Mouse (Mus musculus) midbrain, embryonic 16.5 days (tissue): ENCODE results near the gene Cpa2. TPM values are rescaled to one million over a fixed set of nuclear protein-coding genes. Genes with fewer than 3 reads are reported as not detected.

ENCODE experiments used
- ATAC-seq: fragments of 200-750 bp; cut with Nextera tagmentation; 2 replicates; pipeline ENCODE4 v1.8.0; 2017; ENCODE audit warnings: moderate TSS enrichment
- H3K27ac ChIP-seq: fragments of 300-500 bp; sonication (generic); 2 replicates; pipeline ENCODE4 v1.5.1; 2014; ENCODE audit warnings: mild to moderate bottlenecking, low read length, mixed read lengths
- H3K27me3 ChIP-seq: fragments of 300-500 bp; sonication (generic); 2 replicates; pipeline ENCODE4 v1.6.1; 2014; ENCODE audit warnings: low read depth, low read length, mixed read lengths; ENCODE audit not compliant: control insufficient read depth, insufficient read depth
- H3K36me3 ChIP-seq: fragments of 300-500 bp; sonication (generic); 2 replicates; pipeline ENCODE4 v1.6.1; 2014; ENCODE audit warnings: mild to moderate bottlenecking, low read length, moderate library complexity, mixed read lengths; ENCODE audit not compliant: control insufficient read depth, insufficient read depth
- H3K4me1 ChIP-seq: fragments of 300-500 bp; sonication (generic); 2 replicates; pipeline ENCODE4 v1.6.1; 2014; ENCODE audit warnings: mild to moderate bottlenecking, low read length, mixed read lengths; ENCODE audit not compliant: control insufficient read depth, insufficient read depth
- H3K4me2 ChIP-seq: fragments of 300-500 bp; sonication (generic); 2 replicates; pipeline ENCODE4 v1.6.1; 2014; ENCODE audit warnings: mild to moderate bottlenecking, low read length, mixed read lengths
- H3K4me3 ChIP-seq: fragments of 300-500 bp; sonication (generic); 2 replicates; pipeline ENCODE4 v1.5.1; 2014; ENCODE audit warnings: low read depth, mild to moderate bottlenecking, low read length, moderate library complexity, mixed read lengths
- H3K9ac ChIP-seq: fragments of 300-500 bp; sonication (generic); 2 replicates; pipeline ENCODE4 v1.6.1; 2014; ENCODE audit warnings: low read depth, low read length, mixed read lengths
- H3K9me3 ChIP-seq: fragments of 300-500 bp; sonication (generic); replicated peaks from 2 replicates; pipeline ENCODE4 v1.6.1; 2014; ENCODE audit warnings: mild to moderate bottlenecking, low read length, mixed read lengths; ENCODE audit not compliant: control insufficient read depth, poor library complexity, severe bottlenecking
- WGBS: fragments of 180-500 bp; shearing (Covaris S2); extraction: QIAGEN DNeasy Blood & Tissue Kit; methylation state at CpG from one replicate; pipeline ENCODE4 v1.1.7; 2014; 5-methylcytosine and 5-hydroxymethylcytosine counted together
- polyA plus RNA-seq: library from polyadenylated mRNA; unstranded; fragments of >200 nt; fragmentation: Nextera tagmentation; extraction: Ambion mirVana; gene quantifications from 2 replicates; pipeline ENCODE4 v1.2.1, GENCODE M21; 2015

Gene Cpa2
- polyA plus RNA-seq, 1 experiment from 2014 or later = 9.0 TPM

DNA sequence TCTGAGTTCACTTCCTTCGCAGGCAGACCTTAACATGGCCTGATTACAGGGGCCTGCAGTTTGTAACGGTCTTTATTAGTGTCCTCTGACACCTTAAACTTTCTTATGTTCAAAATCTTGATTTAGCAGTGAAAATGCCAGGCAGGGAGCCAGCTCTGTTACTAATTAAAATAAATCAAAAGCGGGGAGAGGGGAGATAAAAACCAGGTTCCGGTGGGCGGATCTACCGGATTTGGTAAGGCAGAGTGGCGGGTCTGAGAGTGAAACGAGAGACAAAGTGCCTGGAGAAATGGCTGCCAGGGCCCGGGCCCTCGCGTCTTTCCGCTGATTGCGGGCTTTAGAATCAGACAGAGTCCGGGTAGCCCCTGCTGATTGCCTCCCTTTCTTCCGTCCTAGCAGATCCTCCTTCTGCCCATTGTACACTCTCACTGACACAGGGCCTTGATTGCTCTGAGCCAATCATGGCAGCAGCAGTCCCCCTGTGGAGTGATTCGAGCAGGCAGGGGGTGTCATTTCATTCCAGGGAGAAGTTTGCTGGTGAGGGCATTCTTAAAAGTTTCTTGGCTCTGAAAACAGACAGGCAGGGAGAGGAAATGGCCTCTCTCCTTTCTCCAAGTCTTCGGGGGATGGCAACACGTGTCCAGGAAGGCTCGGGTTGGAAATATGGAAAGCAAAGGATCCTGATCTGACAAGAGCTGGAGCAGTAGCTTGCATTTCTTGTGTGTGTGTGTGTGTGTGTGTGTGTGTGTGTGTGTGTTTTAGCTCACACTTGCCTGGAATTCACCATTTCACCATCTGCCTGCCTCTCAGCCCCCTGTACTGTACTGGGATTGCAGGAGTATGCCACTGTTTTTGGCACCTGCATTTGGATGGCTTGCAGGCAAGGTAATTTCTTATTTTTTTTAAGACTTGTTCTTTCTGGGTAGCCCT lies 14.5 kb upstream of the Cpa2 start:
- Histone ChIP-seq H3K9me3 (no peaks in the 10 kb centered on the region), H3K4me3 (no peak overlapping the region), H3K27ac (peak overlapping the region; percentile 66), H3K27me3 (no peaks in the 10 kb centered on the region), H3K9ac (0 out of 2 replicates have a peak overlapping the region, but pooled peaks have one; percentile 23), H3K4me2 (peak overlapping the region; percentile 40), H3K36me3 (no peaks in the 10 kb centered on the region), H3K4me1 (peaks cover 11% of the 10 kb centered on the region)
- WGBS = 13% methylated on average over 19 of the region's 19 CpGs
- peak; percentile 60; the same call in 1 of the 2 replicates for ATAC-seq

GRCm38 (mm10) chr6:30528800-30529199 lies 12.6 kb upstream of the Cpa2 start:
- no peak for ATAC-seq
- H3K4me2 ChIP-seq = no peak overlapping the region
- H3K36me3 ChIP-seq = no peaks in the 10 kb centered on the region
- H3K9ac ChIP-seq = no peak overlapping the region
- 67% methylated on average over 6 of the region's 6 CpGs for WGBS
- H3K9me3 ChIP-seq = no peaks in the 10 kb centered on the region
- H3K27me3 ChIP-seq = no peaks in the 10 kb centered on the region
- H3K4me3 ChIP-seq = no peak overlapping the region
- no peak overlapping the region for H3K27ac ChIP-seq
- H3K4me1 ChIP-seq = peaks cover 11% of the 10 kb centered on the region

- Histone ChIP-seq H3K9ac (no peak overlapping the region), H3K4me3 (no peak overlapping the region), H3K36me3 (no peaks in the 10 kb centered on the region), H3K9me3 (no peaks in the 10 kb centered on the region), H3K27me3 (no peaks in the 10 kb centered on the region), H3K4me1 (no peaks in the 10 kb centered on the region), H3K4me2 (no peak overlapping the region), H3K27ac (no peak overlapping the region)
- no peak for ATAC-seq
- 52% methylated on average over 3 of the region's 3 CpGs for WGBS
Observed at GRCm38 (mm10) chr6:30535340-30535739, 6.0 kb upstream of the Cpa2 start.

DNA sequence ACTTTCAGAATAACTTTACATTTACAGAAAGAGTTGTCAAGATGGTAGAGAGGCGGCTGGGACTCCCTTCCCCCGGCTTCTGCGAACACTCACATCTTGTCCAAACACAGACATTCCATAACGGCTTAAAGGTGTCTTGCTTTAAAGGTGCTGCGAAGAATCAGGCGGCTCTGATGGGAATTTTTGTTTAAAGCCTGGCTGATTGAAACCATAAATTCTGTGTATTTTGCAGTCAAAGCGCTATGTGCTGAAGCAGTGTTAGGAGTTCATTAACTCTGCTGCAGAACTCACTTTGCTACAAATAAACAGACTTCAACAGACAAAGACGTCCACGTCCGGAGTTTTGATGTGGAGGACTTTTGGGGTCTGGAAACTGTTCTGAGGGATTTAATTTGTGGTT lies 3.1 kb upstream of the Cpa2 start:
- no peaks in the 10 kb centered on the region for H3K36me3 ChIP-seq
- no peak overlapping the region for H3K4me3 ChIP-seq
- H3K4me1 ChIP-seq = no peaks in the 10 kb centered on the region; the same call in 1 of the 2 replicates
- no peak overlapping the region for H3K27ac ChIP-seq
- 67% methylated on average over 10 of the region's 10 CpGs for WGBS
- H3K9ac ChIP-seq = no peak overlapping the region
- H3K27me3 ChIP-seq = no peaks in the 10 kb centered on the region
- no peak for ATAC-seq
- no peak overlapping the region for H3K4me2 ChIP-seq
- no peaks in the 10 kb centered on the region for H3K9me3 ChIP-seq

GRCm38 (mm10) chr6:30538800-30539199 lies 2.6 kb upstream of the Cpa2 start:
- no peaks in the 10 kb centered on the region for H3K27me3 ChIP-seq
- H3K9ac ChIP-seq = no peak overlapping the region
- no peak overlapping the region for H3K4me2 ChIP-seq
- no peak for ATAC-seq
- H3K4me1 ChIP-seq = no peaks in the 10 kb centered on the region; the same call in 1 of the 2 replicates
- H3K27ac ChIP-seq = no peak overlapping the region
- no peaks in the 10 kb centered on the region for H3K36me3 ChIP-seq
- H3K4me3 ChIP-seq = no peak overlapping the region
- no peaks in the 10 kb centered on the region for H3K9me3 ChIP-seq
- 84% methylated on average over 5 of the region's 5 CpGs for WGBS

- 84% methylated on average over 6 of the region's 6 CpGs for WGBS
- peaks cover 7% of the 10 kb centered on the region for H3K4me1 ChIP-seq
- no peaks in the 10 kb centered on the region for H3K36me3 ChIP-seq
- ATAC-seq = no peak
- H3K27me3 ChIP-seq = no peaks in the 10 kb centered on the region
- H3K9me3 ChIP-seq = no peaks in the 10 kb centered on the region
- no peak overlapping the region for H3K9ac ChIP-seq
- no peak overlapping the region for H3K4me3 ChIP-seq
- no peak overlapping the region for H3K4me2 ChIP-seq
- no peak overlapping the region for H3K27ac ChIP-seq
Observed at GRCm38 (mm10) chr6:30542277-30542676, 895 bp downstream of the Cpa2 start.

DNA sequence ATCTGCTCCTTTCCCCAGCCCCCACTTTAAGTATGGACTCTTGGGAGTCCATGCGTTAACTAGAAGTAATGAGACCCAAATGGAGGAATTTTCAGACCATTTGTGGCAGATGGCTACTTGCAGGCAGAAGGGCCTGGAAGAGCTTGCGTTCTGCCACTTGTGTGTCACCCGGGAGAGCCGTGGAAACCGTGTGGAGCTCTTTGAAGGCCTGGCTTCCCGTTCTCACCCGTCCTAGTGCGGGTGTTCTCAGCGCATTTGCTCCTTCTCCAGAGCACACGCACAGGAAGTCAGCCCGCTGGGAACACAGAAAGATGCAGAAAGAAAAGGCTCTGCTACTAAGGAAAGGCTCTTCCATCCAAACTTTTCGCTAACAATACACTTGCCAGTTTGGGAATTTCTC lies 1.7 kb downstream of the Cpa2 start:
- Histone ChIP-seq H3K27me3 (no peaks in the 10 kb centered on the region), H3K4me3 (no peak overlapping the region), H3K4me2 (no peak overlapping the region), H3K27ac (no peak overlapping the region), H3K36me3 (no peaks in the 10 kb centered on the region), H3K4me1 (peaks cover 15% of the 10 kb centered on the region), H3K9me3 (no peaks in the 10 kb centered on the region), H3K9ac (no peak overlapping the region)
- no peak for ATAC-seq
- 45% methylated on average over 12 of the region's 12 CpGs for WGBS

DNA sequence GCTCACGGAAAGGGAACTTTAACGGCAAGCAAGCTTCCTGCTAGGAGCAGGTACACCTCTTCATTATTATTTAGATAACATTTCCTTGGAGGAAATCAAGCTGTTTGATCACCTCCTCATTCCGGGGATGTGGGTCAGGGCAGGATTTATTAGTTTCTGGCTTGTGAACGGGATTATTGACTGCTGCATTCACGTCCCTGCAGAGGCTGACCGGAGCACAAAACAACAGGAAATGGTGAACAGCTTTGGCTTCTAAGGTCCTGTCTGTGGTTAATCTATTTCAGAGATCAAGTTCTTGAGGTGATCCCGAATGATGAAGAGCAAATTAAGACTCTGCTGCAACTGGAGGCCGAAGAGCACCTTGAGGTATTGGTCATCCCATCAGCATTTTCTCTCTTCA lies 2.5 kb downstream of the Cpa2 start:
- H3K9me3 ChIP-seq = no peaks in the 10 kb centered on the region

GRCm38 (mm10) chr6:30545689-30546088 lies 4.3 kb downstream of the Cpa2 start:
- no peaks in the 10 kb centered on the region for H3K36me3 ChIP-seq
- no peak overlapping the region for H3K4me2 ChIP-seq
- H3K9ac ChIP-seq = no peak overlapping the region
- 74% methylated on average over 7 of the region's 7 CpGs for WGBS
- no peaks in the 10 kb centered on the region for H3K9me3 ChIP-seq
- H3K4me3 ChIP-seq = no peak overlapping the region
- 0 out of 2 replicates have a peak overlapping the region, but pooled peaks have one; percentile 10 for H3K27ac ChIP-seq
- peaks cover 26% of the 10 kb centered on the region for H3K4me1 ChIP-seq
- no peaks in the 10 kb centered on the region for H3K27me3 ChIP-seq
- ATAC-seq = no peak

More for the DNA sequence above, 2.5 kb downstream of the Cpa2 start:
- ATAC-seq = no peak
- no peak overlapping the region for H3K27ac ChIP-seq
- no peak overlapping the region for H3K4me3 ChIP-seq
- H3K27me3 ChIP-seq = no peaks in the 10 kb centered on the region
- H3K36me3 ChIP-seq = no peaks in the 10 kb centered on the region
- no peak overlapping the region for H3K9ac ChIP-seq
- WGBS = 28% methylated on average over 8 of the region's 8 CpGs
- no peak overlapping the region for H3K4me2 ChIP-seq
- H3K4me1 ChIP-seq = peaks cover 19% of the 10 kb centered on the region
